Mouse (Mus musculus): ENCODE results near the gene Dars2. TPM values are rescaled to one million over a fixed set of nuclear protein-coding genes. Genes with fewer than 3 reads are reported as not detected.

The Dars2 gene
- total RNA-seq, 1 experiment from 2014 or later: 32.9 TPM

Other genes with a start within 250 kb of the Dars2 start
- gene Rc3h1, start 164.2 kb downstream of the Dars2 start, total RNA-seq (2021): 44.0 and 46.1 TPM in 2 replicates
- 25.9 and 489 TPM in 2 replicates for gene Serpinc1, start 92.1 kb downstream of the Dars2 start, total RNA-seq (2021)
- gene Zbtb37, start 35.8 kb downstream of the Dars2 start, total RNA-seq (2021): 12.9 and 14.3 TPM in 2 replicates
- 4.5 and 4.9 TPM in 2 replicates for gene Cenpl, start 55 bp upstream of the Dars2 start, total RNA-seq (2021)
- 16.2 and 18.9 TPM in 2 replicates for gene Klhl20, start 60.9 kb upstream of the Dars2 start, total RNA-seq (2021)
- 4.5 and 5.1 TPM in 2 replicates for gene Ankrd45, start 72.0 kb upstream of the Dars2 start, total RNA-seq (2021)
- gene Tex50, start 88.7 kb upstream of the Dars2 start, total RNA-seq (2021): not detected in 2 replicates
- gene Prdx6, start 180.6 kb upstream of the Dars2 start, total RNA-seq (2021): 401 and 414 TPM in 2 replicates

All from adrenal gland, postnatal 14 days (tissue).